Mouse (Mus musculus): ENCODE measurements around the gene Tmem116. TPM values are rescaled to one million over a fixed set of nuclear protein-coding genes. Genes with fewer than 3 reads are reported as not detected.

Gene Tmem116
- polyA plus RNA-seq, 1 experiment, result 5.0 TPM

DNA sequence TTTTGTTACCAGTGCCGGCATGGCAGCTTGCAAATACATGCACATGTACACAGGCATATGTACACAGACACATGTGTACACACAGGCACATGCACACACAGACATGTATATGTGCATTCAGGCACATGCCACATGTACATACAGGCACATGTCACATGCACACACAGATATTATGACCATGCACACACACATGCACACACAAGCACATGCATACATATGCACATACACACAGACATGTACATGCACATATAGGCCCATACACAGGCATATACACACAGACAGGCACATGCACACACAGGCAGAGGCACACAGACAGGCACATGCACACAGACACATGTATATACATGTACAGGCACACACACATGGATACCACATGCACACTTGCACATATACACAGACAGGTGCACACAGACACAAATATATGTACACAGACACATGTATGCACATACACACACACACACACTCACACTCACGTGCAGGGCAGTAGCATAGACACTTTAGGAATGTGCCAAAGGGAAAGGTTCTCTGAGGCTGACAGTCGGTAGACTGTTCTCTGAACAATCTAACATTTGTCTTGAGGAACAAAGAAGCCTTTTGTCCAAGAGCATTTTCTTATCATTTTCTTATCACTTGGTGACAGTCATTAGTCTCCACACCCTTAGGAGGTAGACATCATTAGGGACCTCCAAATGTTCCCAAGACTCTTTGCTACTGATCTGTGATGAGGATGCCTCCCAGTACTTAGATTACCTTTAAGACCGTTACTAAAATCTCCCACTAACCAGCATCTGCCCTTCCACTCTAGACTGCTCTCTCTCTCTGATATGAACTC is 9.9 kb downstream of the Tmem116 start:
- WGBS, result 89% methylated on average over 4 of the region's 4 CpGs
- Histone ChIP-seq H3K27me3 (ENCODE audit: control insufficient read depth, insufficient read depth, low read length) (no peaks in the 10 kb centered on the region), H3K4me1 (replicated peaks; ENCODE audit: control insufficient read depth, insufficient read depth, low read length) (no peaks in the 10 kb centered on the region), H3K27ac (ENCODE audit: control insufficient read depth, insufficient read depth, low read length) (no peak overlapping the region), H3K4me3 (ENCODE audit: control insufficient read depth, insufficient read depth, low read length) (no peak overlapping the region), H3K36me3 (ENCODE audit: control insufficient read depth, insufficient read depth, low read length) (no peaks in the 10 kb centered on the region)
- TF ChIP-seq CTCF (IDR thresholded peaks at IDR 0.05; ENCODE audit: borderline replicate concordance, control insufficient read depth, extremely low read depth, insufficient read depth, low read length, poor library complexity) (no peak), POLR2A (IDR thresholded peaks at IDR 0.05; ENCODE audit: control insufficient read depth, extremely low read depth, insufficient read depth, low read length, poor library complexity) (no peak)
- DNase-seq, result no peak

DNA sequence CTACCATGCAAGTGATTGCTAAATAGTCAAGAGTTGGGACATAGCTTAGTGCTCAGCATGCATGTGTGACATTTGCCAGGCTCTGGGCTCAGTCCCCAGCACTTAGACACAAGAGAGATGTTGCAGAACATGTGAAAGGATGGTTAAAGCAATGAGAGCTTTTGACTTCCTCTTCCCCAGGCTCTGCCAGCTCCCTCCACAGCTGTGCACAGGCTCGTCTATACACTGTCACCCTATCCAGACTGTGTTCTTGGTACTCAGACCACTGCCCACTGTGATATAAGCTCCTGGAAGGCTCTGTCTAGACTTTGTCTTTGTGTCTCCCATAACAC is 10.4 kb downstream of the Tmem116 start:
- Histone ChIP-seq H3K4me1 (replicated peaks; ENCODE audit: control insufficient read depth, insufficient read depth, low read length) (no peaks in the 10 kb centered on the region), H3K4me3 (ENCODE audit: control insufficient read depth, insufficient read depth, low read length) (no peak overlapping the region), H3K27me3 (ENCODE audit: control insufficient read depth, insufficient read depth, low read length) (no peaks in the 10 kb centered on the region), H3K36me3 (ENCODE audit: control insufficient read depth, insufficient read depth, low read length) (no peaks in the 10 kb centered on the region), H3K27ac (ENCODE audit: control insufficient read depth, insufficient read depth, low read length) (no peak overlapping the region)
- WGBS, result 13% methylated on average over 1 of the region's 1 CpGs
- no peak for DNase-seq
- TF ChIP-seq CTCF (IDR thresholded peaks at IDR 0.05; ENCODE audit: borderline replicate concordance, control insufficient read depth, extremely low read depth, insufficient read depth, low read length, poor library complexity), result no peak
- TF ChIP-seq POLR2A (IDR thresholded peaks at IDR 0.05; ENCODE audit: control insufficient read depth, extremely low read depth, insufficient read depth, low read length, poor library complexity), result no peak

DNA sequence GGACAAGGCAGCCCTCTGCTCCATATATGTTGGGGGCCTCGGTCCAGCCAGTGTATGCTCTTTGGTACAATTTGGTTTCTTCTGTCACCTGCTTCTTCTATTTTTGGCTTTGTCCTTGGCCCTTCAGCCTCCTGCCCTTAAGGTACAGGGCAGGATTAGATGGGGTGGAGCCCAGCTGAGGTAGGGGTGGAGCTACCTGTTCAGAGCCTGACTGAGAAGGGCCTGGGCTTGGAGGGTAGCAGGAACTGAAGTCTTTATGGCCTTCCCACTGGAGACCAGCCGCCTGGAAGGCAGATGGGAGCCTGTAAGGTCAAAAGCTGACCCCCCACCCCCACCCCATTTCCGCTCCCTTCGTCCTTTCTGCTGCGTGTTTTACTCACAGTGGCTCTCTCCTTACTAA is 11.3 kb downstream of the Tmem116 start:
- 96% methylated on average over 5 of the region's 5 CpGs for WGBS
- Histone ChIP-seq H3K4me1 (replicated peaks; ENCODE audit: control insufficient read depth, insufficient read depth, low read length) (no peaks in the 10 kb centered on the region), H3K27me3 (ENCODE audit: control insufficient read depth, insufficient read depth, low read length) (no peaks in the 10 kb centered on the region), H3K4me3 (ENCODE audit: control insufficient read depth, insufficient read depth, low read length) (no peak overlapping the region), H3K36me3 (ENCODE audit: control insufficient read depth, insufficient read depth, low read length) (no peaks in the 10 kb centered on the region), H3K27ac (ENCODE audit: control insufficient read depth, insufficient read depth, low read length) (no peak overlapping the region)
- DNase-seq, result no peak
- TF ChIP-seq CTCF (IDR thresholded peaks at IDR 0.05; ENCODE audit: borderline replicate concordance, control insufficient read depth, extremely low read depth, insufficient read depth, low read length, poor library complexity) (no peak), POLR2A (IDR thresholded peaks at IDR 0.05; ENCODE audit: control insufficient read depth, extremely low read depth, insufficient read depth, low read length, poor library complexity) (no peak)

DNA sequence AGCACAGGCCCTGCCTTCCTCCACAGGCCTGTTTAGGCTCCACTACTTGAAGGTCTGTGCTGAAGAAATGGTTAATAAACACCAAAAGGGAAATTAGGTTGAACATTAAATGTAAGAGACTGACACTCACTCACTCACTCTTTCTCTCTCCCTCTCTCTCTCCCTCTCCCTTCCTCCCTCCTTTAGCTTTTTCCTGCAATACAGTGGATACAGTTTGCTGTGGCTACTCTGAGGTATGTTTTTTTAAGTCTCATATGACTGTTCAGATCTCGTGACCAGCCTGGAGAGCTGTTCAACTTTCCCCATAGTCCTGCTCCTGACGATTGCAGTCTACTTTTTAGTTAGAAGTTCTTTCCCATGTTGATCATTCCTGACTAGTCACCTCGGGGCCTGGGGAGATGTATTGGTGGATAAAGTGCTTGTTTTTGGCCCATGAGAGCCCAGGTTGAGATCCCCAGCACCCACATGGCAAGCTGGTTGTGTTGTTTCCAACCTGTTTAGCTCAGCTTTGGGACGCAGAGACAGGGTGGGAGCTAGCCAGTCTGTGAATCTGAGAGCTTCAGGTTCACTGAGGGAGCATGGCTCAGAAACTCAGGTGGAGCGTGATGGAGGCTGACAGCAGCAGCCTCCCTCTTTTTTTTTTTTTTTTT is 12.0 kb downstream of the Tmem116 start:
- TF ChIP-seq POLR2A (IDR thresholded peaks at IDR 0.05; ENCODE audit: control insufficient read depth, extremely low read depth, insufficient read depth, low read length, poor library complexity) (no peak), CTCF (IDR thresholded peaks at IDR 0.05; ENCODE audit: borderline replicate concordance, control insufficient read depth, extremely low read depth, insufficient read depth, low read length, poor library complexity) (no peak)
- no peaks in the 10 kb centered on the region for H3K36me3 ChIP-seq (ENCODE audit: control insufficient read depth, insufficient read depth, low read length)
- WGBS, result 86% methylated on average over 5 of the region's 5 CpGs
- DNase-seq, result no peak
- no peak overlapping the region for H3K4me3 ChIP-seq (ENCODE audit: control insufficient read depth, insufficient read depth, low read length)
- no peak overlapping the region for H3K27ac ChIP-seq (ENCODE audit: control insufficient read depth, insufficient read depth, low read length)
- no peaks in the 10 kb centered on the region for H3K27me3 ChIP-seq (ENCODE audit: control insufficient read depth, insufficient read depth, low read length)
- H3K4me1 ChIP-seq (replicated peaks; ENCODE audit: control insufficient read depth, insufficient read depth, low read length), result no peaks in the 10 kb centered on the region

DNA sequence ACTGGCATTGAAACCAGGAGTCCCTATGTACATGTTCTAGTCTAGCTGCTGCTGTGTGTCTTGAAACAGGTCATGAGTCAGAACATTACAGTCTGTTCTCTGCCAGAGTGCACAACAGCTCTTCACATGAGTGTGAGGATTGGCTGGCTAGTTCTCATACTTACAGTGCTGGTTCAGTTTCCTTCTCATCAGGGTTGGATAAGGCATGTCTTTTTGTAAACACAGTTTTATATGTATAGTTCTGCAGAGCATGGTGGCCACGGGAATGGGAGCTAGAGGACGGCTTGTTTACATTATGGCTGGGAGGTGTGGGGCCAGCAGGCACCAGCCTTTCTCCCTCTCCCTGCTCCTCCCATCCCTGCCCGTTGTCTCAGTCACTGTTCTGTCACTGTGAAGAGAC is 17.9 kb downstream of the Tmem116 start:
- Histone ChIP-seq H3K4me3 (ENCODE audit: control insufficient read depth, insufficient read depth, low read length) (no peak overlapping the region), H3K27ac (ENCODE audit: control insufficient read depth, insufficient read depth, low read length) (no peak overlapping the region), H3K36me3 (ENCODE audit: control insufficient read depth, insufficient read depth, low read length) (no peaks in the 10 kb centered on the region), H3K27me3 (ENCODE audit: control insufficient read depth, insufficient read depth, low read length) (no peaks in the 10 kb centered on the region), H3K4me1 (replicated peaks; ENCODE audit: control insufficient read depth, insufficient read depth, low read length) (no peaks in the 10 kb centered on the region)
- no peak for TF ChIP-seq POLR2A (IDR thresholded peaks at IDR 0.05; ENCODE audit: control insufficient read depth, extremely low read depth, insufficient read depth, low read length, poor library complexity)
- 70% methylated on average over 3 of the region's 3 CpGs for WGBS
- DNase-seq, result no peak

DNA sequence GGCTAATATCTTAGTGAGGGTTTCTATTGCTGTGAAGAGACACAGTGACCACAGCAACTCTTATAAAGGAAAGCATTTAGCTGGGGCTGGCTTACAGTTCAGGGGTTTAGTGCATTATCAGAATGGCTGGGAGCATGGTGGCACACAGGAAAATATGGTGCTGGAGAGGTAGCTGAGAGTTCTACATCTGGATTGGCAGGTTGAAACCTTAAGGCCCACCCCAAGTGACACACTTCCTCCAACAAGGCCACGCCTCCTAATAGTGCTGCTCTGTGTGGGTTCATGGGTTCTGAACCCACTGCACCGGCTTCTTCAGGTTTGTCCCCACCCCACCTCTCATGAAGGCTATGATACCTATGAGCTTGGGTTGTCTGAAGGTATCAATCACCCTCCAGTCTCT is 20.7 kb downstream of the Tmem116 start:
- WGBS, result 84% methylated on average over 2 of the region's 2 CpGs
- no peaks in the 10 kb centered on the region for H3K4me1 ChIP-seq (replicated peaks; ENCODE audit: control insufficient read depth, insufficient read depth, low read length)
- no peaks in the 10 kb centered on the region for H3K27me3 ChIP-seq (ENCODE audit: control insufficient read depth, insufficient read depth, low read length)
- no peak for DNase-seq
- H3K27ac ChIP-seq (ENCODE audit: control insufficient read depth, insufficient read depth, low read length), result no peak overlapping the region
- no peaks in the 10 kb centered on the region for H3K36me3 ChIP-seq (ENCODE audit: control insufficient read depth, insufficient read depth, low read length)
- H3K4me3 ChIP-seq (ENCODE audit: control insufficient read depth, insufficient read depth, low read length), result no peak overlapping the region
- TF ChIP-seq POLR2A (IDR thresholded peaks at IDR 0.05; ENCODE audit: control insufficient read depth, extremely low read depth, insufficient read depth, low read length, poor library complexity) (no peak), CTCF (IDR thresholded peaks at IDR 0.05; ENCODE audit: borderline replicate concordance, control insufficient read depth, extremely low read depth, insufficient read depth, low read length, poor library complexity) (no peak)

Data from thymus, adult 2 months (tissue).